Mouse (Mus musculus) spleen, embryonic (tissue): ENCODE results near the gene Gm20388.

Source experiments
- CTCF ChIA-PET: fragments of 350-600 bp; sonication (Branson Sonifier 250); formaldehyde crosslinking; loops from one replicate; lab custom pipeline; 2022; lab: Charles Lee

Gene Gm20388

DNA sequence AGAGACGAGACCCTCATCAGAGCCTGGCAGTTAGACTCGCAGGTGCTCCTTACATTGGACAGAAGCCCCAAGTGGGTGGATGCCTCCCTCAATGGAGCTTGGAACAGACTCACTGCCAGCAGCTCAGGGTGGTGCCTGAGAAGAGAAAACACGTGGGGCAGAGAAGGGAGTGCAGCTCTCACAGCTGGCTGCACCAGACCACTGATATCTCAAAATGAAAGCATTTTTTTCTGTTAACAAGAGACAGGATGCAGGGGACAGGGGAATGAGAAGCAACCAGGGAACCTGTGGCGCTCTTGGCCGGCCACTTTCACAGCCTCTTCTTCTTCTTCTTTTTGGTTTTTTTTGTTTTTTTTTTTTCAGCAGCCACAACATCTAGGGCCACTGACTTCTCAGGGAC, 3563.9 kb downstream of the Gm20388 start:
- CTCF ChIA-PET, result interaction anchor here (0.7 kb wide), 1 partner anchor 1362 kb away, joined by 18 read pairs; no protein-coding TSS in a partner anchor

DNA sequence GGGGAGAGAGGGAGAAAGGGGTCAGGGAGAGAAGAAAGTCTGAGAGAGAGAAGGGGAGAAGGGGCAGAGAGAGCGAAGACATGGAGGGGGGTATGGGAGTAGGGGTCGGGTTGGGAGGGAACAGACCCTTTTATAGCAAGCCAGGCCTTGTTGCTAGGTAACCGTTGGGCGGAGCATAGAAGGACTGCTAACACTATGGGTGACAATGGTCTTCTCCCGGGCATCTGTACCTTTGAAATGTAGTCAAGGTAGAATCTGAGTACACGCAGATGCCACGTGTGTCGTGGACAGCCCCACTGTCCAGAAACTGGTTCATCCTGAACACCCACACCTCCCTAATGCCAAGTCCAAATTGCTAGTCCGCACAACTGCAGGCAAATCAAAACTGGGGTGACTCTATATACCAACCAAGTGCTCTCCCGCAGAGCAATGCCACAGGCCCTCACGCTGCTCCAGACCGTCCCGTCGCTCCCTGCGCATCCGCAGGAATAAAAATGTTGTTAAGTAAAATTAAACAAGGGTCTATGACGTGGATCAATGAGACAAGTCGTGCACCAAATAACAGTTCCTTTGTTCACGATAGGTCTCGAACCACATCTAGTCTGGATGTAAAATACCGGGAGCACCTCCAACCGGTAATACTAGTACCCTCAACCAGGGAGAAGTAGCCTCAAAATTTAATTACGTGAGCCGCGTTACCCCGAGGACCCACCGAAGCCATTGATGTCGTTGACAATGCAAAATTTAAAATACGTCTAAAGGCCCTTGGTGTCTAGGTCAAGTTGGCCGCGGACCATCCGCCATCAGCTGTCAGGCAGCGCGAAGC, 3566.5 kb downstream of the Gm20388 start:
- CTCF ChIA-PET, result interaction anchor here (0.5 kb wide), 1 partner anchor 154 kb away, joined by 20 read pairs; no protein-coding TSS in a partner anchor

DNA sequence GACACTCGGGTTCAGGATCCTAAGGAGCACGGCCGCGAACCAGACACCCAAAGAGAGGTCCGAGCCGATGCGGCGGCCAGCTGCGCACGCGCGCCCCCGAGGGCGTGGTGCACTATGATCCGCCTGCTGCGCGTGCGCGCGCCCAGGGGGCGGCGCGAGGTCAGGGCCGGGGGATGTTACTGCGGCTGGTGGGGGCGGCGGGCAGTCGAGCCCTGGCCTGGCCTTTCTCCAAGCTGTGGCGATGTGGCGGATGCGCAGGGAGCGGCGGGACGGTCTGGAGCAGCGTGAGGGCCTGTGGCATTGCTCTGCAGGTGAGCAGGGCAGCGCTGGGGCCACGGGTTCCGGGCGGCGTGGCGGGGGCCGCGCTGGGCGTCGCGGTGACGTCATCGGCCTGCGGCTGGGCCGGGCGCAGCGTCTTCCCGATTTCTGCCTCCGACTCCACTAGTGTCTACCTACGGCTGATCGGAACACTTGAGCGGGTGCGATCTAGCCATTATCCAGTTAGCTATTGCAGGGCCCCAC, 3567.2 kb downstream of the Gm20388 start, which contains the start of gene Afg3l1:
TSS of gene Afg3l1 (plus strand) at position 167 of the 522 bp plus-strand sequence.
- CTCF ChIA-PET, result interaction anchor here (0.5 kb wide), 1 partner anchor 155 kb away, joined by 20 read pairs; no protein-coding TSS in a partner anchor

DNA sequence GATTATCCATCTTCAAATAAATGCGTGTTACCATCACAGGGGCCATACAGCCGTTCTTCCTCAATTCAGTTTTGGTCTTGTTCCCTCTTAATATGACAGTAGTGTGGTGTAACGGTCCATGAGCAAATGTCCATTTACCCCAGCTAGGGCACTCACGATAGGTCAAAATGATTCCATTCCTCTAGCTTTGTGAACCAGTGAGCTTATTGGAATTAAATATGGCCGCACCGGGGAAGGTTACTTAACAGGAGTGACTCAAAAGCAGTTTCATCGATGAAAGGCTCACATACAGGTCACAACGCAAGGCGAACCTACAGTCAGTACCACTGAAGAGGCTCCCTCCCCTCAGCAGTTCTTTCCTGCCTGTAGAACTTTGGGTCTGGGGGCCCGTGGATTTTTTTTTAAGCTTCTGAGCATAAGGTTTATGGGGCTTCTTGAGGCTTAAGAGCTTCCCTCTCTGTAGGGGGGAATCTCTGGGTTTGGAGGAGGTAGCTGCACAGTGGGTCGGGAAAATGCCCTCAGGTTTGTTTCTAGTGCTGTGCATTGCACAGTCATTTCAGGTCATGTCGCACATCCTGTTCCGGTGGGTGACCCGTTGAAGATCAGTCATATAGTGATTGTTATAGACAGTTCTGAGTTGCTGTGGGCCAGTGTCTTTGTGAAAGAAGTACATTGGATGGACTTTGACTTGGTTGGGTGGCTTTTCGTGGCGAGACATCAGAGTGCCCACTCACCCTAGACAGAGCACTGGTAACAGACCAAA, 3568.0 kb downstream of the Gm20388 start:
- CTCF ChIA-PET, result no interaction called here

DNA sequence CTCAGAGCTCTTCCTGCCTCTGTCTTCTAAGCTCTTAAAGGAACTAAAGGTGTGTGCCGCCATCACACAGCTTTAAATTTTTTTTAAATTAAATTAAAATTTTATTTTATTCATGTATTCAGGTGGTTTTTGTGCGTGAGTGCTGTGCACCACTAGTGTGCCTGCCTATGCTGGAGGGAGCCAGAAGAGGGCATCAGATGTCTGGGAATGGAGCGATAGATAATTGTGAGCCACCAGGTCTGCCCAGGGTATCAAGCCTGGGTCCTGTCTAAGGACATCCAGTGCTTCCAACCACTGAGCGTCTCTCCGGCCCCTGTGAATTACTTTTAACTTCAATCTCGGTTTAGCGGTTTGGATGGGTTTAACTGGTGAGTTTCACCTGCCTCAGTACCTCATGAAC, 3572.0 kb downstream of the Gm20388 start:
- CTCF ChIA-PET, result interaction anchor here (0.6 to 1.2 kb wide), 2 partner anchors 18 to 145 kb away, joined by 4 to 5 read pairs; no protein-coding TSS in a partner anchor

DNA sequence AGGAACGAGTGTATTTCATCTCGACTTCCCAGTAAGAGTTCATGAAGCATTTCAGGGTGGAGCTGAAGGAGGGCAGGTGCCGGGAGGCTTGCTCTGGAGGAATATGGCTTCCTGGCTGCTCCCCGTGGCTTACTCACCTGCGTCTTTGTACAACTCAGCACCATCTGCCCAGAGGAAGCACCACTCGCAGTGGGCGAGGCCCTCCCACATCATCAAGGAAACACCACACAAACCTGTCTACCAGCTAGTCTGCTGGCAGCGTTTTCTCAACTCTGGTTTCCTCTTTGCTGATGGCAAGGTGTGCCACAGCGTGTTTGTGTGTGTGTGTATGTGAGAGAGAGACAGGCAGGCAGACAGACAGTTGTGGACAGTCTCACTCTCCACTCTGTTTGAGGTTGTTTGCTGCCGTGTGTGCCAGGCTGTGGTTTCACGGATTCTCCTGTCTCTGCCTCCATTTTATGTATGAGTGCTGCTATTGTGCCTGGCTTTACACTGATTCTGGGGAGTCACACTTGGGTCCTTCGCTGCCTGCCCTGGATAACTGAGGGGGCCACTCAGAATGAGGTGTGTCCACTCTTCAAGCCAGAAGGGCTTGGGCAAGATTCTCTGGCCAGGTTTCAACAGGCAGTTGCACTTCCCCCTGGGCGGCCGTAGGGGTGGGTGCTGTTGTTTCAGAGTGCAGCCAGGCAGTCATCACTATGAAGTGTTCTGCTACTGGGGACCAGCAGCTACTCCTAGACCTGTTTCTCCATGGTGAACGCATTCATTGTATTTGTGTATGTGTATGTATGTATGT, 3580.8 kb downstream of the Gm20388 start:
- CTCF ChIA-PET, result interaction anchor here (0.6 kb wide), 1 partner anchor 86 kb away, joined by 6 read pairs; no protein-coding TSS in a partner anchor

DNA sequence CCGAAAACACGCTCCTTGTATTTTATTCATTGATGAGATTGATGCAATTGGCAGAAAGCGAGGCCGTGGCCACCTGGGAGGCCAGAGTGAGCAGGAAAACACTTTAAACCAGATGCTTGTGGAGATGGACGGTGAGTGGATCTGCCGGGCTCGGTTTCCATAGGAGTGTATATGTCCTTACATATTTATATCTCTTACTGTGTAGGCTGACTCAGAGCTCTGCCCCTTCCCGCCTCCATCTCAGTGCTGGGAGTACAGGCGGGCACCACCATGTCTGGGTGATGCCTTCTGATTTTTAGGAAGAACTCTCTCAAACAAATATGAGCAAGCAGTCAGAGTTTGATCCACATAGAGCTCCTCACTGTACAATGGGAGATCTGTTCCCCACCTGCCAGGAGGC, 3582.3 kb downstream of the Gm20388 start:
- CTCF ChIA-PET, result no interaction called here

DNA sequence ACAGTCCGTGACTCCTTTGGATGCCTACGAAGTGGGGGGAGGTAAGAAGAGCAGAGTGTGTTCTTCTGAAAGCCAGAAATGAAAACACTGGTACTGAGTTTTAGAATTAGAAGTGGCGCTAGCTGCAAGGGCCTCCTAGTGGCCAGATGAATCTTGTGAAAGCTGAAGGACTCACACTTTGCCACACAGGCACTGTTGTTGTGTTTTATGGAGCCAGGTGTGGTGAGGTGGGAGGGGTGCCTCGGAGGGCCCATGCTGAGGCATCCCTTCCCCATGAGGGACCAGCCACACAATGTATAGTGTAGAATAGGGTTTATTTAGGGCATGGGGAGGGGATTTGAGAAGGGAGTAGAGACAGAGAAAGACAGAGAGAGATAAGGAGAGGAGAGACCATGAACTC, 3587.1 kb downstream of the Gm20388 start:
- CTCF ChIA-PET, result no interaction called here

DNA sequence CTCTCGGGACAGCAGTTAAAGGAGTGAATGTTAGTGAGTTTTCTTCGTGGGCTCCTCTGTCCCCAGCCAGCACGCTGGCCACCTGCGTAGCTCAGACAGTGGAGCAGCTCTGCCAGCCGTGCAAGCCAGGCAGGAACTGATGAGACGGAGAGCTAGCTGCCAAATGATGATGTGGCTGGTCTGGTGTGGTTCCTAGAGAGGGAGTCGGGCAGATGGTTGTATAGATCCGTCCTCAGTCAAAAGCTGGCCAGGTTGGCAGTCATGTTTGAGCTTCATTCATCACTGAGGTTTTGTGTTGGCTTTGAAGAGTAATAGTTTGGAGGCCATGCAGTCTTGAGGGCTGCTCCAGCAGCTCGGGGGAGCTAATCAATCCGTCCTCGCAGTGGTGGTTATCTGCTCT, 3588.3 kb downstream of the Gm20388 start:
- CTCF ChIA-PET, result no interaction called here

DNA sequence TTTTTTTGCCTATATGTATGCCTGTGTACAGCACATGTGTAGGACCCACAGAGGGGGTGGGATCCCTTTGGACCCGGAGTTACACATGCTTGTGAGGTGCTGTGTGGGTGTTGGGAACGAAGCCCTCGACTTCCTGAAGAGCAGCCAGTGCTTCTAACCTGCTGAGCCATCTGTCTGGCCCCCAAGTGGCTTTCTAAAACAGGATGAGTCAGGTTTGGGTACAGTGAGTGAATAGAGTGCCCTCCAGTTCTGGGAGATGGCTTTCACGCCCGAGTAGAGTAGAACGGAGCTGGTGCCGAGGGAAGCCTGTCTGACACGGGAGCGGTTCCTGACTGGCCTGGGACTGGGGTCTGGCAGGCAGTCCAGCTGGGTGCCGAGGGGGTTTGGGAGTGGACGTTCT, 3588.9 kb downstream of the Gm20388 start:
- CTCF ChIA-PET, result no interaction called here

DNA sequence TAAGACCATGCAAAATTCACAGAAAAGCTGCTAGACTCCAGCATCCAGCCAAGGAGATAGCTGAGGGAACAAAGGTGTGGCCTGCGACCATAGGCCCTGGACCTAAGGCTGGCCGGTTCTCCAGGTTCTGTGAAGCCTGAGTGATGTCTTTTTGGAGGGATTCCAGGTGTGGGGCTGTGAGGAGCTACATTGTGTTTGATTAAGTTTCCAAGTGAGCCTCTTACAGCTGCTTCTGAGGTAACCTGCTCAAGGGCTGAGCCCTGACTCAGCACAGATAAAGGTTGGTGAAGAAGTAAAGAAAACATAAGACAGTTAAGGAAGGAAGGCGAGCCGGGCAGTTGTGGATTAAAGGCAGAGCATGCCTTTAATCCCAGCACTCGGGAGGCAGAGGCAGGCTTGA, 3591.6 kb downstream of the Gm20388 start:
- CTCF ChIA-PET, result interaction anchor here (0.6 kb wide), 2 partner anchors 78 to 107 kb away, joined by 4 read pairs; no protein-coding TSS in a partner anchor

DNA sequence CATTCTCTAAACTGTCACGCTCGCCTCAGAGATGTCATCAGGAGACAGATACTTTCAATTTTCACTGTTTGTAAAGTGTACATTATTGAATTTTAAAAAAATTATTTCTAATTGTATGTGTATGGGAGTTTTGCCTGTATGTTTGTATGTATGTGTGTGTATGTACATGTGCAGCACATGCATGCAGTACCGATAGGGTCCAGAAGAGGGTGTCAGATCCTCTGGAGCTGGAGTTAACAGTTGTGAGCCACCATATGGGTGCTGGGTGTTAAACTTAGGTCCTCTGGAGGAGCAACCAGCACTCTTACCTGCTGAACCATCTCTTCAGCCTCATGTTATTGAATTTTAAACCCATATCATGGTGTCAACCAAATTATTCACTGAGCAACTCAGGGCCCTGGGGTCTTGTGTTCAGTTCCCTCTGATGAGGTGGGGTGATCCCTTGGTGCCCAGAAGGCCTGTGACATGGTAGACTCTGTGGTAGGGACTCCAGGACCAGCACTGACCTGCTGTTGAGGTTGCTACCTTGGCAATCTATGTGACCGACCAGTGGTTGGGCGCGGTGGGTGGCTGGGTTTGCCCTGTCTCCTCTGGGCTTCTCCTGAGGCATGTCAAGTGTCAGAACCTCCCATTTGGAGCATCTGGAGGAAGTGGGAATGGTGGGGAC, 3593.3 kb downstream of the Gm20388 start:
- CTCF ChIA-PET, result interaction anchor here (0.8 kb wide), 1 partner anchor 13 kb away, joined by 3 read pairs; no protein-coding TSS in a partner anchor

DNA sequence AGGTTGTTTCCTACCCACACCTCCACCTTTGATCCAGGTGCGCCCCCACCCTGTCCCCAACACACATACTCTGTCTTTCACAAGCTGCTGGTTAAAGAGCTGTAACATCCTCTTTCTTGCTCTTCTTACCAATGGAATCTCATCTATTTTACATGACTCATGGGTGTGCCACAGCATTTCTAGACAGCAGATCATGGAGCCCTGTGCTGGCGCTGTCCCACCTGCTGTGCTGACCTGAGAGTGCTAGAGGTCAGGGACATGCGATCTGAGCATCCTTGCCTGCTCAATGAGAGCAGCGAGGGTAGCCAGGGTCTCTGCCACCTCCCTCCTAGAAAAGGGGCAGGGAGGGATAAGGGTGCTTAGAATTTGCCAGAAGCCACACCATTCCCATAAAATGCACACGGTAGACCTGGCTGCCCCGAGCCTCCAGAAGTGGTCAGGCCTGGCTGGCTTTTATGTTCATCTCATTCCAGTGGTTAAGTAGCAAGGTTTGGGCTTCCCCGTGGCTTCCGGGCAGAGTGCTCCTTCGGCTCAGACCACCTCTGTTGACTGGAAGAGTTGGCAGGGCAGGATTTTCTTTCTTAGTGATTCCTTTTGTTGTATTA, 3594.1 kb downstream of the Gm20388 start:
- CTCF ChIA-PET, result no interaction called here

DNA sequence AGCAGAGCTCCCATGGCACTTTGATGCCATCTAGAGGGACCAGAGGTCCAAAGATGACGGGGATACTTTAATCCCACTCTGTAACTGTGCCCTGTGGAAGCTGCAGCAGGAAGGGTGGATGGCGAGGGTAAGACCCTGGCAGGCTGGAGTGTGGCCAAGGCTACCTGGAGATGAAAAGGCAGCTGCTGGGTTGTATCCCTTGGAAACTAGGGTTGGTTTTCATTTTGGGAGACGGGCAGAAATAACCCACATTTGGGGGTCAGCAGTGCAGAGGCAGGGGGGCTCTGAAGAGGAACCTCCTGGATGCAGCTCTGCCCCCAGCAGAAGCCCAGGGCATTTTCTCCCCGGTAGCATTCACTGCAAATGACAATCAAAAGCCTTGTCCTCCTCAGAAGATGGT, 3594.6 kb downstream of the Gm20388 start:
- CTCF ChIA-PET, result no interaction called here

DNA sequence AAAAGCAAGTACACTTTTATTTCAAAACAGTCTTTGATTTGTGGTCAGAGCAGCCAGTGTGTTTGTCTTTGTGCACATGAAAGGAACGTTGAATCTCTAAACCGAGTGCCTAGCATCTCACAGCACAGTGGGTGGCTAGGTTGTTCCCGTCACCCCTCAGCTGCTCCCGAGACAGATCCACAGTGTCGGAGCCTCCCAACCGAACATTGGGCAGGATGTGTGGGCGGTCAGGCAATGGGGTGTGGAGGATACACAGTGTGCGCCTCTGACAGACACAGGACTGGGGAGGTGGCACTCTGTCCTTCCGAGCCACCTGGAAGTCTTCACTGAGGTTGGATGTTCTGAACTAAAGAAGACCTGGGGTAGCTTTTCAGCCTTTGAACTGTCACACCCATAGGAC, 3595.1 kb downstream of the Gm20388 start:
- CTCF ChIA-PET, result no interaction called here

DNA sequence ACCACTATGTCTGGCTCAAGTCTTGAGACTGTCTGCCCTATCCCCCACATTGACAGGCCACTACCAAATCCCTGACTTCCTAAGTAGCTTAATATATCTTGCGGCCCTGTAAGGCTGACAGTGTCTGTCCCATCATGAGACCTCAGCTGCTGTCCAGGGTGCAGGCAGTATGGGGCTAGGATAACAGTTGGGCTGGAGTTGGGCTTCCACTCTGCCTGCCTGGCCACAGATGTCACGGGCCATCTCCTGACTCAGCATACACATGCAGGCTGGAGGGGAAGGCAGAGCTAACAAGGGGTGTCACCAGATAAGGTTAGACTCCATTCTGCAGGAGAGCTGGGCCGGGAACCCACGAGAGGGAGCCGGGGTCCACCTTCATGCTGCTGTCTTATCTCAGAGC, 3596.5 kb downstream of the Gm20388 start:
- CTCF ChIA-PET, result no interaction called here

DNA sequence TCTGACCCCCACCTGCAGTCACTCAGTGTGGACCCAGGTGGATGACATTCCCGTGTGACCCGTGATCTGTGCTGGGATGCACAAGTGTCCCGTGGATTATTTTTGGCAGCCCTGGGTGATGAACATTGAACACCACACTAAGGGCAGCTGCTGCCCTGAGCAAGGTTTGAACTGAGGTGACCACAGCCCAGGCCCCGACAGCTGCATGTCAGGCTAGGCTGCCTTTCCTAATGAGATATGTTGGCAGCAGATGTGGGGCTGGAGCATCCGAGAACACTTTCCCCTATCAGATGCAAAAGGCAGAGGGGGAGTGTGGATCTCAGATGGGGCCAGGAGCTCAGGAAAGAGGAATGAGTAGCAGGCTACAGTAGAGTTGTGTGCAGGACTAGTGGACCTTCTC, 3600.2 kb downstream of the Gm20388 start:
- CTCF ChIA-PET, result no interaction called here

DNA sequence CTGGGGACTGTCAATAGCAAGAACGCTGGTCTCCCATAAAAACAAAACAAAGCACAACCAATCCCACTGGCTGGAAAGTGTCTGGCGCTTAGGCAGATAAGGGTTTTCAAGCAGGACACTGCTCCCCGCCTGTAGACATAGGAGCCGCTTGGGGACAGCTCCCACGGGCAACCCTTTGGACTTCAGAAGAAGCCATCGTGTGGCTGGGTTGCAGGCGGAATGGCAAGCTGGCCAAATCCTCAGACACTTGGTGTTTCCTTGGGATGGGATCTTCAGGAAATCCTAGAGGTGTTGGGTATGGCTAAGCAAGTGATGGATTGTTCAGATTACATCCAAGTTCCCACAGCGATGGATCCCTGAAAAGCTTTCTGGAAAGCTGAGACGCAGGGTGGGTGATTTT, 3603.5 kb downstream of the Gm20388 start:
- CTCF ChIA-PET, result no interaction called here

DNA sequence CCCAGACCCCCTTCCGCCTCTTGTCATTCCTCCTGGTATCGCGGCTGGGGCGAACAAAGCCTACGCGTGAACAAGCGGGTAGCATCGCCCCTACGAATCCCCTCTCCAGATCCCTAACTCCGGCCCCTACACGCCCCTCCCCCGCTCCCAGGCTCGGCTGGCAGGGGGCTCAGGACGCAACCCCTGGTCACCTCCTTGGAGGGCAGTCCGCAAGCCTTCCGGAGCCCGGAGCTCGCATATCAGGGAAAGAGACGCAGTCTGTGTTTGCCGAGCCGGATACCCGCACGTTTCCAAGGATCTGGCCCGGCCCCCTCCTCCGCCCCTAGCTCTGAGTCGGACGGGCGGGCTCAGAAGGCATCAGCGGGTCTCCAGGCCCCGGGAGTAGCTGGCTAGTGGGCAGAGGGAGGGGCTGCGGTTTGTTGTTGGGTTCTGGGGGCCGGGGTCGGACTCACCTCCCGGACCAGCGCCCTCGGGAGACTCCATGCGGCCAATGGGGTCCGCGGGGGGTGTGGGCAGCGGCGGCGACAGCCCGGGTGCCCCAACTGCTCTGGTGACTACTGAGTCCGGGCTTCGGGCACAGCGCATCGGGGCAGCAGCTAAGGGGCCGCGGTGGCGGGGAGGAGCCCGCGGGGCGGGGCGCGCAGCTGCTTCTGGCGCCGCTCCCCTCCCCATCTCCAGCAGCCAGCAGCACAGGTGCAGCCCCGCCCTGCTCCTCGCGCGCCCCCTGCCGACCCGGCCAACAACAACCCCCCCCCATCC, 3604.3 kb downstream of the Gm20388 start, which contains the start of gene Dbndd1:
TSS of gene Dbndd1 (minus strand) at position 683 of the 759 bp plus-strand sequence.
- CTCF ChIA-PET, result no interaction called here
